Mouse (Mus musculus) CH12F3 (cell line): ENCODE results near the gene Synpo2.

Experiments used
- in situ Hi-C: fragments of 300-500 bp; cut with MboI; formaldehyde crosslinking; loops from 2 replicates; pipeline ENCODE4 v1.14.3; 2020; ENCODE audit warnings: low sequenced_read_pairs

The Synpo2 gene

DNA sequence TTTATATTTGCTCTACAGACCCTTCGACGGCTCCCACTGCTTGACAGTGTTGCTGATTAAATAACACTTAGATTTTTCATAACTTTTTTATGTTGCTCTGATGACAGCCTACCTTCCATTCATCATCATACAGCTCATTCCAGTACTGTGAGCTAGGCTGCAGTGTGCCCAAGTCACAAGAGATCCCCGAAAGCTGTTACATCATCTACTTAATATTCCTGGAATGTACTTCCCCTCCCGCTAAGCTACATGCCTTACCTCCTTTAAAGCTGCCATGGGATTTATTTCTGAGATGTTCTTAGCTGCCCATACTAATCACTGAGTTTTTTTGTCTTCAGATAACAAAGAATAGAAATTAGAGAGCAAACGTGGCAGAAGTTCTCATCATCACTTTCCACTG is 181.8 kb downstream of the Synpo2 start:
- in situ Hi-C loops: no loop called here

DNA sequence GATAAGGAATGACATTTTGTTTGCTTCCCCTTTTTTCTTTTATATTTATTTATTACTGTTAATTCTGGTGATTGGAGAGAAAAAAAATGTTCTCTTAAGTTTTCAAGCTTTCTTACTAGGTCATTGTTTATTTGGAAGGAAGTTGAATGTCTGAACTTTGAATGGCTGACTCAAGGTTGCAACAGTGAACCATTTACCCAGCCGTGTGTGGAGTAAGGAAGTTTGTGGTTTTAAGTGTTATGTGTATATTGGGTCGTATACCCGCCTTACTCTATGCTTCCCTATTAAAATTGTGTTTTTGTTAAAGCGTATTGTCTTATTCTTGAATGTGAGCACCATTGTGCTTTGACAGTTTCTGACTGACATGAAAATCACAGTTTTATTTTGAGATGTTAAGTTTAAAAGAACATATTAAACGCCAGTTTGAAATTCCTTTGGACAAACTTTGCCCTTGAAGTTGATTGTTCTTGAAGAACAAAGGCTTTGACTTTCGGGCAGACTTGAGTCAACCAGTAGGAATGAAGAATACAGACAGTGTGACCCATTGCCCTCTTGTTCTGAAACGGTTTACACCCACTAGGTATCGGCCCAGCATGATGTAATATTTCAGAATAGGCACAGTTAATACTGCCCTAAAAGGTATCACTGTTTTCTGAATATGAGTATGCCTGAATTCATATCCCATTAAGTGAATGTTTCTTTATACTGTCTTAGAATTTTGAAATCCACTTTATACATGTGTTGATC is 182.6 kb downstream of the Synpo2 start:
- in situ Hi-C loops: no loop called here

DNA sequence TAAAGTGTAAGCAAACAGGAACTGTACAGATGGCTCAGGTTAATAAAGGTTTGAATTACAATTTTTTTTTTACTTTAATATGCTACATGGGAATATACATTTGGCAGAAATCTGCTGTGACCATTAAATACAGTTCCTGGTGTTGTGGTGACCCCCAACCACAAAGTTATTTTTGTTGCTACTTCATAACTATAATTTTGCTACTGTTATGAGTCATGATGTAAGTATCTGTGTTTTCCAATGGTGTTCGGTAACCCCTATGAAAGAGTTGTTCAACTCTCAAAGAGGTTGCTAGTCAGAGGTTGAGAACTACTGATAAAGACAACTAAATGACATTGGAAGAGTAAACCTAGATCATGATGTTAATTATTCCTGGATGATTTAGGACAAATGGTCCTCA is 193.6 kb downstream of the Synpo2 start:
- in situ Hi-C loops: no loop called here

DNA sequence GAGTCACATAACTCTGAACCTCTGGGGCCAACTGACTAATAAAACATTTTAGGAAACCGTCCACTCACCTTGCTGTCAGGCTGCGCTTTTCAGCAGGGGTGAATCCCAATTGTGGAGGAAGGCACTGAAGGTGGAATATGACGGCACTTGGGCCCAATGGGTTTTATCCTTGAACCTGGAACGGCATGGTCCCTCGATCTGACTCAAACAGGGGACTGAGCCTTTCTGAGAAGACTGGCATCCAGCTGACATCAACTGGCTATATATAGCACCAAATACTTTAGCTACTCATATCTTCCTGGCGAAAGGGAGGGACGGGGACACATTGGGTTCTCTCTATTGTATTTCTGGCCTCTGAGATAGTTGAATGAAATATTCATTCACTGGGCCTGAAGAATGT is 201.2 kb downstream of the Synpo2 start, which contains the start of gene Myoz2:
TSS of gene Myoz2 (minus strand) at position 264 of the 400 bp plus-strand sequence.
- in situ Hi-C loops: no loop called here

DNA sequence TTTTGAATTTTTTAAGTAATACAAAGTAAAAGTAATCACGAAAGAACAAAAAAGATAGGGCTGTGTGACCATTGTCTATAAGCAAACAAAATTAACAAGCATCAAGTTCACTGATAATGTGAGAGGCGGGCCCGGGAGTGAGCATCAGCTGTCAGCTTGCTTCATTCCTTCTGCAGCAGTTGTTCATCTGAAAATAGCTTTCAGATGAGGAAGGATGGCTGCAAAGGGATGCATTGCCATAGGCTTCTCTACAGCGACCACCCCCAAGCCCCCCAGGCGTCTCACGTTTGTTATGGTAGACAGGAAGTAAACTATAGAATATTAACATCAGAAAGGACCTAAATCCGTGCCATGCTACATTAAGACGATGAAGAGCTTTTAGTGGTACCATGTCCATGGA is 202.1 kb downstream of the Synpo2 start:
- in situ Hi-C loops: no loop called here
